Mouse (Mus musculus) NIH3T3 (cell line): ENCODE data around the gene Pias4.
A peak's percentile ranks its signal among the peaks of the same experiment; 100 is the strongest.
"Not testable (repeated sequence)": the region's sequence is repeated elsewhere in the genome, so short reads cannot be mapped to it uniquely, and the experiment has no call there.

ENCODE experiments used
- DNase-seq: peaks from one replicate; pipeline ENCODE4 v3.0.0-alpha.2; 2012; ENCODE audit warnings: low read depth

The Pias4 gene

GRCm38 (mm10) chr10:81190912-81191321 lies 23.2 kb upstream of the Pias4 start:
- DNase-seq, result no peak

- DNase-seq, result peak; percentile 40
Observed at GRCm38 (mm10) chr10:81190236-81190911, 22.7 kb upstream of the Pias4 start.

- DNase-seq, result no peak
Observed at GRCm38 (mm10) chr10:81189821-81190220, 22.1 kb upstream of the Pias4 start.

GRCm38 (mm10) chr10:81187161-81187560 lies 19.4 kb upstream of the Pias4 start:
- no peak for DNase-seq

GRCm38 (mm10) chr10:81184765-81185164 lies 17.0 kb upstream of the Pias4 start:
- peak; percentile 63 for DNase-seq

GRCm38 (mm10) chr10:81183805-81184204 lies 16.1 kb upstream of the Pias4 start, which contains the start of gene 4930442H23Rik:
4930442H23Rik (minus strand) TSS chr10:81183849.
- no peak for DNase-seq

- DNase-seq, result peak; percentile 100
Observed at GRCm38 (mm10) chr10:81182336-81183333, 14.9 kb upstream of the Pias4 start, which contains the start of gene Dapk3. Dapk3 (plus strand) TSS chr10:81183005.

- DNase-seq, result not testable (repeated sequence)
Observed at GRCm38 (mm10) chr10:81181860-81182259, 14.1 kb upstream of the Pias4 start.

- no peak for DNase-seq
Observed at GRCm38 (mm10) chr10:81180946-81181345, 13.2 kb upstream of the Pias4 start.

- DNase-seq, result peak; percentile 42
Observed at GRCm38 (mm10) chr10:81179451-81180342, 12.0 kb upstream of the Pias4 start.

GRCm38 (mm10) chr10:81178927-81179326 lies 11.2 kb upstream of the Pias4 start:
- no peak for DNase-seq

GRCm38 (mm10) chr10:81177958-81178712 lies 10.4 kb upstream of the Pias4 start:
- DNase-seq, result no peak

- peak; percentile 73 for DNase-seq
Observed at GRCm38 (mm10) chr10:81177491-81177925, 9.8 kb upstream of the Pias4 start.

GRCm38 (mm10) chr10:81176466-81177271 lies 8.9 kb upstream of the Pias4 start, which contains the start of gene Eef2:
Eef2 (plus strand) TSS chr10:81176631.
- peak; percentile 100 for DNase-seq

- DNase-seq, result peak; percentile 93
Observed at GRCm38 (mm10) chr10:81175936-81176465, 8.3 kb upstream of the Pias4 start.

- not testable (repeated sequence) for DNase-seq
Observed at GRCm38 (mm10) chr10:81175345-81175701, 7.6 kb upstream of the Pias4 start.

- peak; percentile 96 for DNase-seq
Observed at GRCm38 (mm10) chr10:81174617-81175344, 7.1 kb upstream of the Pias4 start.

- DNase-seq, result peak; percentile 95
Observed at GRCm38 (mm10) chr10:81173132-81173531, 5.4 kb upstream of the Pias4 start.

- not testable (repeated sequence) for DNase-seq
Observed at GRCm38 (mm10) chr10:81169411-81169900, 1.7 kb upstream of the Pias4 start.
